ENCODE assay signal across 8 mouse cellular contexts in the genomic region with DNA sequence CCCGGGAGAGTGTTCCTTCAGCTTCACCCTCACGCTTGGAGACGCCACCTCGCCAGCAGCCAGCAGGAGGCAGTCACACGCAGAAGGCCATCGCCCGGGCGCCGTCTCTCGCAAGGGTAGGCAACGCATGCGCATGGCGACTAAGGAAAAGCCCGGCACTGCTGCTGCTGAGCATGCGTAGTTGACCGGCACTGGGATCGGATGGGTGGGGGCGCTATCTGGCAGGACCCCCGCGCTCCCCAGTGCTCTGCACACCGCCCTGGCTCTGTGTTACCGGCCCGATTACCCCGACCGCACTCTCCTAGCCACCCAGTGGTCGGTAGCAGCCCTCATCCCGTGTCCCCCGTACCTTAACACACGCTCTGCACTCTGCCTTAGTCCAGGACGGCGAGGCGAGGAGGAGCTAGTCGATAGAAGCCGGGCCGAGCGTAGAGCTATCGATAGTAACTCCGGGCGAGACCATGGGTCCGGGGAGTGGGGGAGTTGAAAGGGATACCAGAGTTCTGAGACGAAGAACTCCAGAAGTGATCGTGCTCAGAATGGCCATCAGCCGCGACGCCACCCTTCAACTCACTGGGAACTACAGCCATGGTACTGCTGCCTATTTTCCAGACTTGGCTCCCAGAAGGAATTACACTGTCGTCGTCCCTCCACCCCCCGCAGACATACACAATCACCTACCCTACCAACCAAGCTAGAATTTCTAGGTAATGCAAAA. TPM values are rescaled to one million over a fixed set of nuclear protein-coding genes. Genes with fewer than 3 reads are reported as not detected.
A peak's percentile ranks its signal among the peaks of the same experiment; 100 is the strongest.
DNase-seq lines count a peak whose midpoint lies in the region; ATAC-seq lines count a peak whose summit lies in the region.

A gene (minus strand): TSS at position 416 of the 718 bp plus-strand sequence.

- peak; percentile 98 for DNase-seq in ZHBTc4 (ENCODE audit: low read depth, low spot score)
- peak; percentile 94 to 96 for DNase-seq in gastrocnemius, adult 8-10 months (ENCODE audit: low spot score in 2 of 2)
- DNase-seq in hindlimb bud, embryonic 11.5 days (ENCODE audit: extremely low spot score, low read depth, low spot score), result peak; percentile 94
- peak; percentile 93 to 96 for DNase-seq in left cerebral cortex, adult 8-10 months (ENCODE audit: low spot score in 2 of 2)
- DNase-seq in right cerebral cortex, postnatal 10 days (ENCODE audit: low spot score in 2 of 2), result peak; percentile 97 to 98
- peak; percentile 97 for DNase-seq in urinary bladder, postnatal 25 days (ENCODE audit: low spot score)

- peaks cover 43% of the 10 kb centered on the region for H3K36me3 ChIP-seq in megakaryocyte, embryonic 14.5 days (replicated peaks; ENCODE audit: low read length)

- H3K4me1 ChIP-seq in megakaryocyte, embryonic 14.5 days, result peaks cover 36% of the 10 kb centered on the region

- H3K9me3 ChIP-seq in megakaryocyte, embryonic 14.5 days, result no peaks in the 10 kb centered on the region

- peak; percentile 93 for ATAC-seq in common myeloid progenitor, adult 5-6 weeks (replicated peaks; ENCODE audit: low read depth, poor library complexity, severe bottlenecking)

- peak within 1 kb of the TSS; percentile 96 for H3K4me3 ChIP-seq in megakaryocyte, embryonic 14.5 days (replicated peaks)

- H3K27me3 ChIP-seq in megakaryocyte, embryonic 14.5 days (replicated peaks), result peaks cover 5% of the 10 kb centered on the region

RNA-seq across cellular contexts. Expression of the gene that starts here (rescaled TPM):
- 9.6 and 25.7 TPM in 2 replicates for total RNA-seq in common myeloid progenitor, adult 5-6 weeks (2017)
- 10 to 100 TPM in 2 of 4 experiments, 1 to 10 TPM in 2; 8.2 to 11.3 (median 9.6) TPM for total RNA-seq in gastrocnemius, adult 8-10 months (2022)
- 10 to 100 TPM; 29.2 to 39.0 (median 35.4) TPM for total RNA-seq in left cerebral cortex, adult 8-10 months (2022)
- polyA plus RNA-seq in megakaryocyte, embryonic 14.5 days (2012; ENCODE audit: insufficient read depth, low replicate concordance), result 2.3 and 3.7 TPM in 2 replicates

Comparison
In these comparisons a context has a peak if more than half of its experiments do, and no peak if none do; other contexts are left out.
1. Peak in every context shown above with its lines: DNase-seq, ATAC-seq and H3K4me3 ChIP-seq.